Comparison of ENCODE assay signal across 8 mouse cellular contexts in genomic region chr6:100705366-100705811, GRCm38 (mm10). TPM values are rescaled to one million over a fixed set of nuclear protein-coding genes. Genes with fewer than 3 reads are reported as not detected.
DNase-seq lines count a peak whose midpoint lies in the region; ATAC-seq and TF ChIP-seq lines count a peak whose summit lies in the region.

No protein-coding gene starts in this region.

- H3K4me1 ChIP-seq in heart, adult 2 months (ENCODE audit: control insufficient read depth, insufficient read depth, low read length): peaks cover 1% of the 10 kb centered on the region; the same call in 1 of the 2 replicates
- no peaks in the 10 kb centered on the region for H3K4me1 ChIP-seq in brown adipose tissue, adult 24 weeks (ENCODE audit: control insufficient read depth, insufficient read depth, insufficient read length, low read length)
- peaks cover 17% of the 10 kb centered on the region for H3K4me1 ChIP-seq in hindbrain, embryonic 15.5 days (replicated peaks)
- H3K4me1 ChIP-seq in midbrain, embryonic 11.5 days (ENCODE audit: control insufficient read depth, insufficient read depth, low read length): peaks cover 6% of the 10 kb centered on the region; the same call in 1 of the 2 replicates

- no peak for TF ChIP-seq EP300 in heart, adult 2 months (IDR thresholded peaks at IDR 0.05; ENCODE audit: insufficient read depth, low read depth, low read length)

- intact Hi-C loops in heart, adult 2 months (cut with DNase I): no loop called here

- TF ChIP-seq POLR2A in heart, adult 2 months (IDR thresholded peaks at IDR 0.05; ENCODE audit: insufficient read depth, low read depth, low read length): no peak

- no peaks in the 10 kb centered on the region for H3K9me3 ChIP-seq in hindbrain, embryonic 15.5 days
- H3K9me3 ChIP-seq in midbrain, embryonic 11.5 days (ENCODE audit: control insufficient read depth, low read length): no peaks in the 10 kb centered on the region

- 3% methylated on average over 15 of the region's 15 CpGs for WGBS in heart, adult 2 months
- WGBS in hindbrain, embryonic 15.5 days: 3% methylated on average over 15 of the region's 15 CpGs
- WGBS in midbrain, embryonic 11.5 days: under 1% methylated on average over 15 of the region's 15 CpGs

- DNase-seq in heart, adult 2 months: no peak
- DNase-seq in heart, adult 11 months: no peak
- DNase-seq in midbrain, embryonic 11.5 days (ENCODE audit: low spot score, missing footprints): peak; percentile 95
- DNase-seq in urinary bladder, postnatal 36 days (ENCODE audit: low spot score in 2 of 2): no peak
- no peak for DNase-seq in cerebellum, adult 11-12 months
- DNase-seq in layer of hippocampus, adult 9-11 months: no peak

- H3K4me2 ChIP-seq in hindbrain, embryonic 15.5 days: peak overlapping the region; percentile 94
- peak overlapping the region; percentile 63 for H3K4me2 ChIP-seq in midbrain, embryonic 11.5 days

- peak overlapping the region; percentile 53; the same call in 1 of the 2 replicates for H3K27ac ChIP-seq in heart, adult 2 months
- no peak overlapping the region for H3K27ac ChIP-seq in brown adipose tissue, adult 24 weeks (replicated peaks; ENCODE audit: low read depth, low read length)
- H3K27ac ChIP-seq in hindbrain, embryonic 15.5 days (replicated peaks): no peak overlapping the region
- no peak overlapping the region for H3K27ac ChIP-seq in midbrain, embryonic 11.5 days (ENCODE audit: low read depth, low read length)

- peaks cover 10% of the 10 kb centered on the region for H3K27me3 ChIP-seq in heart, adult 2 months (ENCODE audit: control insufficient read depth, insufficient read depth, low read length)
- H3K27me3 ChIP-seq in hindbrain, embryonic 15.5 days: peaks cover 28% of the 10 kb centered on the region
- peaks cover 7% of the 10 kb centered on the region for H3K27me3 ChIP-seq in midbrain, embryonic 11.5 days (ENCODE audit: control insufficient read depth, insufficient read depth, low read length)

- H3K4me3 ChIP-seq in heart, adult 2 months: peak overlapping the region; percentile 40
- peak overlapping the region; percentile 32 for H3K4me3 ChIP-seq in brown adipose tissue, adult 24 weeks (ENCODE audit: insufficient read depth, low read depth, low read length)
- peak overlapping the region; percentile 60 for H3K4me3 ChIP-seq in hindbrain, embryonic 15.5 days
- H3K4me3 ChIP-seq in midbrain, embryonic 11.5 days (ENCODE audit: low read depth, low read length): peak overlapping the region; percentile 45

- TF ChIP-seq CTCF in heart, adult 2 months (IDR thresholded peaks at IDR 0.05): no peak

- no peaks in the 10 kb centered on the region for H3K36me3 ChIP-seq in heart, adult 2 months (ENCODE audit: control insufficient read depth, insufficient read depth, low read length)
- no peaks in the 10 kb centered on the region for H3K36me3 ChIP-seq in hindbrain, embryonic 15.5 days
- no peaks in the 10 kb centered on the region for H3K36me3 ChIP-seq in midbrain, embryonic 11.5 days (ENCODE audit: control insufficient read depth, insufficient read depth, low read length)

- no peak for ATAC-seq in hindbrain, embryonic 15.5 days (ENCODE audit: low FRiP score, low read depth)
- ATAC-seq in midbrain, embryonic 11.5 days (ENCODE audit: low FRiP score): no peak

- no peak overlapping the region for H3K9ac ChIP-seq in heart, adult 2 months (ENCODE audit: low read depth, low read length)
- no peak overlapping the region for H3K9ac ChIP-seq in hindbrain, embryonic 15.5 days
- no peak overlapping the region; the same call in 1 of the 2 replicates for H3K9ac ChIP-seq in midbrain, embryonic 11.5 days (ENCODE audit: low read length)

- H3K79me2 ChIP-seq in heart, adult 2 months (replicated peaks; ENCODE audit: control insufficient read depth, insufficient read depth, low read length): no peaks in the 10 kb centered on the region

RNA-seq across cellular contexts. Expression of gene Gxylt2, which starts 0.9 kb away (rescaled TPM):
- total RNA-seq in heart, adult 2 months (2021): 1 to 10 TPM; 2.2 to 3.1 TPM
- 2.0 and 2.9 TPM in 2 replicates for polyA plus RNA-seq in heart, adult 2 months (2012; rRNA removed)
- polyA plus RNA-seq in brown adipose tissue, adult 24 weeks (2012; ENCODE audit: insufficient read depth, insufficient read length, missing spikeins): 0.33 and 0.87 TPM in 2 replicates
- polyA plus RNA-seq in hindbrain, embryonic 15.5 days (2015; fragmentation: Nextera tagmentation; extraction: Ambion mirVana): 2.1 and 2.5 TPM in 2 replicates
- polyA plus RNA-seq in midbrain, embryonic 11.5 days (2014; fragmentation: Nextera tagmentation; extraction: Ambion mirVana): 3.3 and 3.8 TPM in 2 replicates

RNA-seq across cellular contexts. Expression of gene Shq1, which starts 34.4 kb away (rescaled TPM):
- total RNA-seq in heart, adult 2 months (2021): 1 to 10 TPM; 3.3 to 3.6 TPM
- polyA plus RNA-seq in heart, adult 2 months (2012; rRNA removed): 2.0 and 2.6 TPM in 2 replicates
- polyA plus RNA-seq in brown adipose tissue, adult 24 weeks (2012; ENCODE audit: insufficient read depth, insufficient read length, missing spikeins): 1.2 and 1.9 TPM in 2 replicates
- polyA plus RNA-seq in hindbrain, embryonic 15.5 days (2015; fragmentation: Nextera tagmentation; extraction: Ambion mirVana): 8.9 and 10.1 TPM in 2 replicates
- polyA plus RNA-seq in midbrain, embryonic 11.5 days (2014; fragmentation: Nextera tagmentation; extraction: Ambion mirVana): 18.0 and 18.9 TPM in 2 replicates
